Mouse (Mus musculus): ENCODE measurements at regions not wholly inside any gene's neighbourhood (a gene's known extent, or its start where the extent isn't known, plus 50 kb on each side); places are given as distances from the start of the nearest gene placed in this dataset.

DNA sequence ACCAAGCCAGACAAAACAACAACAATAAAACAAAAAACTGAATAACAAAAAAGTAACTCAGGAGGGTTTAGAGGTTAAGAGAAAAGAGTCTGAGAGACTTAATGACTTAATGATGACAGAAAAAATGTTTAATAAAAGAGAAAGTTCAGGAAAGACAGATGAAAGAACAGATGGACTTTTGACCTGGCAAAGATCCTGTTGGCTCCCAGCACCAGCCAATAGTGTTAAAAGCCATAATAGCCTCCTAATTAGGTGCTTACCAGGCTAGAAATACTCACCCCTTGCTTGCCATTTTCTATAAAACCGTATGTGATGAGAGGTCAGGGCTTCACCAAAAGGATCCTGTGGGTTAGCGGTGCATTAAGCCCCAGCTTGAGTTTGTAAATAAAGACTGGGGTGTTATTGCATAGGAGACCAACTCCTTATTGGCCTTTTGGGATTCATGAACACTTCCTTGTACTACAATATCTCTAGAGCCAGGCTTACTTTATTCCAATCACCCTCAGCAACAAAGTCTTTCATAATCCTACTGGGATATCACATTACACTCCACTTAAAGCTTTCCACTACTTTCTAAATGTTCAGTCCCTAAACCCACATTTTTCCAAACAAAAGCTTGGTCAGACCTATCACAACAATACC lies 282.1 kb upstream of the Rasa1 start:
- DNase-seq: no peak

DNA sequence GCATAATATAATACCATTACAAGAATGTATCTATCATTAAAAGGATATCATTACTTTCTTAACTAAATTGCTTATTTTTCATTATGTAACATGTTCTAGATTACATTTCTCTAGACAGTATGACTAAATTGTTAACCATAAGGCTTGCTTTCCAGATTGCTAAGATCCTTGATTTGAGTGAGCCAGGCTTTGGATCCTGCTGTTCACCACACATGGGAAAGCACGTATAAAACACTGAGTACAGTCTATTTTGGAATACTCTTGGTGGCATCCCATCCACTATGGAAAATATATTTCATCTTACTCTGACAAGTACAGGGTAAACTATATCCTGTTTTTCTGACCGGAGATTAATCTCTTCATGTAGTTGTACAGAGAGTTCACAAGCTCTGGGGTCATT lies 268.9 kb upstream of the Rasa1 start:
- DNase-seq: no peak

DNA sequence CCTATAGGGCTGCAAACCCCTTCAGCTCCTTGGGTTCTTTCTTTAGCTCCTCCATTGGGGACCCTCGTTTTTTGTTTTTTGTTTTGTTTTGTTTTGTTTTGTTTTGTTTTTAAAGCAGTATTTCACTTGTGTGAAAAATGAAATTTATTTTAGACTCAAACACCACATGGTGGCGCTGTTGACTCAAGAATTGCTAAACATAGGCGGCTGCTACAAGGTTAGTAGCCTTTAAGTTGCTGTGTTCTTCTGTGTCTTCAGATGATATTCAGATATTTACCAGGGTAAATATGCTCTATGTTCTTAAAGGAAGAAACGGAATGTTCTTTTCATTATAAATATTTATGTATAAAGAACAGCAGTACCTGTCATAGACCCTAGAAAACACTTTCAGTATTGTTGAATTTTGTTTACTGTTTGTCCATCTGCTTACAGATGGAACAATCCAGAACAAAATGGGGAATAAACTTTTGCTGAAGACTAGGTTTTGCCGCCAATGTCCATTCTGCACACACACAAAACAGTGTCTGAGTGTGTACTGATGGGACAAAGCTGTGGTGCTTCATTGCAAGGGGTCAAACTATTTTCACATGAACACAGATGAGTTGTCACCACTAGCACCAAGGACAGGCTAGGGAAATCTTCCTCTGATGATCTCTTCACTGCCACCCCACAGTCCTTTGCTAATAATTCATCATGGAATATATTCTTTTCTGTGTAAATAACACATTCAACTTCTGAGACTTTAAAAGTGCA lies 267.3 kb upstream of the Rasa1 start:
- DNase-seq: peak; percentile 70

DNA sequence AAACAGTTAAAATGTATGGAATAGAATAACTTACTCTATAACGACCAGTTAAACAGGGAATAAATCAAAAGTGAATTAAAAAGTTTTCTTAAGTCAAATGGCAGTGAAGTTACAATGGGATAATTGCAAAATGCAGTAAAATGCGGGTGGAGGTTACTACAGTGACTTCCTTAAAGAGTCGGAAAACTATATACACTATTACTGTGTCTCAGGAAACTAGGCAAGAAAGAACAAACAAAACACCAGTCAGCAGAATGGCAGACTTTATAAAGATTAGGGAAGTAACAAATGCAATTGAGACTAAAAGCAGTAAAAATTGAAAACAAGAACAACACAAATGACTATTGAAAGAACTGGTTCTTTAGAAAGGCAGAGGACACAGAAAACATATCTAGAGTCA lies 264.1 kb upstream of the Rasa1 start:
- DNase-seq: no peak

DNA sequence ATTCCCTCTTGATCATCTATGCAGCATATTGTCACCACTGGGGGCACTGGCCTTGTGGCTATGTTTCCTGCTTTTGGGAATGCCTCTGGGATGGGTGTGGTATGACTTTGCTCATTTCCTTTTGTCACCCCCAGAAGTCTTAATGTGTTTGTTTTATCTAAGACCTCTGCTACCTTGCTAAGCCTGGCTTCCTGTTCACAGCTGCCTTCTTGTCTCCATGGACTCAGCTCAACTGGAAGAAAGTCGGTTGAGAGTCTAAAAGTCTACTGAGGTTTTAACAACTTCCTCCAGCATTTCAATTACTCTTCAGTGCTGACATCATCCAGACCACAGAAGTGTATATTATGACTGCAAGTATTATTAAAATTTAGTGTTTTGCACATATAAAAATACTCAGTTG lies 220.7 kb upstream of the Rasa1 start:
- peak; percentile 47 for DNase-seq

DNA sequence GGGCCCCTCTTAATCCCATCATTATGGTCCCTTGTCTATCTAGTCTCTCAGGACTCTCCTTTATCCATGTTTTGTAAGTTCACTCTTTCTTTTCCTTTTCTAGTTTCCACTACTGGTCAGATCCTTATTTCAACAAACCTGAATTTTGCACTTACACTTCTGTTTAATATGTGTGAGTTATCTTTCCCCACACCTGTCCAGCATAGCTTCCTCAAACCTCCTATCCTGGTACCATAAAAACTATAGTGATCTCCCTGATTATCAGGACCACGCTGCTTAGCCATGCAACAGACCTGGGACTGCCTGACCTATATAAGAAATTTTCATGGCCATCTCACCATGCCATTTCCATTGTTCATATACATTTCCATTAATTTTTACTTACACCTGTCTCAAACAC lies 219.6 kb upstream of the Rasa1 start:
- no peak for DNase-seq

DNA sequence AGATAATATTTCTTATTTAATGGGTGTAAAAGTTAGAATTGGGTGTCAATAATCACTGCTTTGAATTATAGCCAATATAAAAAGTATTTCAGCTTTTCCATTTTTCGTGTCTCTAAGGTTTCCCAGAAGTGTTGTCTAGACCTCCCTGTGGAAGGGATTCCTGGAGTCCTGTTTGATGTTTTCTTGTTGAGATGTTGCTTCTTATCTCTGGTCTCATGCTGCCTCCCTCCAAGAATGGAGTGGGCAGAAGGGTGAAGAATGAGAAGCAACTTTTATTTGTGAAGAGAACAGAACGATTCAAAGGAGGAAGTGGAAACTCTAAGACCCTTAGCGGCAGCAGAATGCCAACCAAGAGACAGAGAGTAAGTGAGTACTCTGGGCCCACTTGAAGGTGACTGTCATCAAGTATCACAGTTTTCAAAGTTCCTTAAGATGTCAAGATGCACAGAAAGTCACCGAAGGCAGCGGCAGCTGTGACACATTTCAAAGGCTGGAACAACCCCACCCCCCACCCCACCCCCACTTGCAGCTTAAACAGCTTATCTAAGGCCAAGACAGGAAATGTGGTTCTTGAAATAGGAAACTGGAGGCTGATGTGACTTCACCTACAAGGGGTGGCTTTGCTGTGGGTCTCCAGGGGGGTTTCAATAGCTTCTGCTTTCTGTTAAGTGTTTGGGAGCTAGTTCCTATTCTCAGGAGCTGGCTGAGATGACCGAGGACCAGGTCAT lies 218.6 kb upstream of the Rasa1 start:
- DNase-seq: peak; percentile 67

DNA sequence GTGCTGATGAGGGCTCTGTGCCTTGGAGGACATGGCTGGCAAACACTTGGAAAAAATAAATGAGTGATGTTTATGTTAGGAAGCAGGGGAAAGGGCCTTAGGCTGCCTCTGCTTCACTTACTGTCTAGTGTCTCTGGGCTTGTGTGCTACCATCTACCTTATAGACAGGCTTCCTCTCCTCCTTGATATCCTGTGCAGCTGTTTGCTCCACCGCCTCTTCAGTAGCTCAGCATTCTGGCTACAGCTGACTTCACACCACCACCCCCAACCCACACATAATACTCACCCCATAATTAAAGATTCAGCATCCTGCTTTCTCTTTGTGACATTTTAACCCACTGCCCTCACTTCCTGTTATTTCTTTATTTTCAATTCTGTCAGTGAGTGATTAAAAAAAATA lies 217.9 kb upstream of the Rasa1 start:
- peak; percentile 71 for DNase-seq

DNA sequence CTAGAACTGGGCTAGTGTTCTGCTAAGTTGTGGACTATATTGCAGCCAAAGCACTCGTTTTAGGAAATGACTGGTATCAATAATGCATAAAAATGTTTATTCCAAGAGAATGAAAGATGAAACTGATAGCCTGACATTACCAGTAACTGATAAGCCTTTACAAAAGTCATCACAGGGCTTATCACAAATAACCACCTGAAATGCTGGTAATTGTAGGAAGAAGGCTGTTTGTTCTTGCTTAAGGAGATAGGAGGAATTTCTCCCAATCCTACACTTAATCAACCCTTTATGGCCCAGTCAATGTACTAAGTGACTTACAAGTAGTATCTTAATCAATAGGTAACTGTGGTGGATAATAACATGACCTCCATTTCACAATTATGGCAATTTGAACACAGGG lies 217.1 kb upstream of the Rasa1 start:
- no peak for DNase-seq

DNA sequence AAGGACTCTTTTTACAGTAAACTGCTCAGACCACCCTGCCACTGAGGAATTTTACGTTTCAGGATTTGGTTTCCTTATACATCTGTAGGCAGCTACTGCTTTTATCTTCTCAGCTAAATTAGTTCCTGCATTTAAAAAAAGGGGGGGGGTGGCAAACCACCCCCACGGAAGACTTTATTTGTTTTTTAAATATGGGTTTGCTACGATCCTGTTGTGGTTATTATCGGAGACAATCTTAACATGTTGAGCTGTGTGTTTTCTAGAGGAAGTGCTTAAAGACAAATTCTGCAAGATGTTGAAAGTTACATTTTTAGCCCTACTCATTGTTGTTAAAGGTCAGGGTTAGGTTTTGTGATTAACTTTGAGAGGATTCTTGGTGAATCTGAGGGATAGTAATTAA lies 216.1 kb upstream of the Rasa1 start:
- DNase-seq: peak; percentile 26

DNA sequence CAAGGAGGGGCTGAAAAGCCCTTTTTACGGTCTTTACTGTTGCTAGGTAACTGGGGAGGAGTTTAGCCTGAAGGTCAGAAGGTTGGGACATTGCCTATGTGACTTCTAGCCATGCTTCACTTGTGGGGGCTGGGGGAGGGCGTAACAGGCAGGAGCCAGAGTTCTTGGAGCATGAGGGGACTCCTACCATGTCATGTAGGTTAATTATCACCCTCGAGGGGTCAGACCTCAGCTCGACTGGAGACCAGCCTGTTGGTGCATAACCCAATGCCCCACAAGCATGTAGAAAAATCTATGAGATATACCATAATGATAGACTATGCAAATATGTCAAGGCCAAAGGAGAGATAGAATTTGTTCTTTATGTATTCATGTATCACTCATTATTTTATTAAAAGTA lies 215.1 kb upstream of the Rasa1 start:
- no peak for DNase-seq

DNA sequence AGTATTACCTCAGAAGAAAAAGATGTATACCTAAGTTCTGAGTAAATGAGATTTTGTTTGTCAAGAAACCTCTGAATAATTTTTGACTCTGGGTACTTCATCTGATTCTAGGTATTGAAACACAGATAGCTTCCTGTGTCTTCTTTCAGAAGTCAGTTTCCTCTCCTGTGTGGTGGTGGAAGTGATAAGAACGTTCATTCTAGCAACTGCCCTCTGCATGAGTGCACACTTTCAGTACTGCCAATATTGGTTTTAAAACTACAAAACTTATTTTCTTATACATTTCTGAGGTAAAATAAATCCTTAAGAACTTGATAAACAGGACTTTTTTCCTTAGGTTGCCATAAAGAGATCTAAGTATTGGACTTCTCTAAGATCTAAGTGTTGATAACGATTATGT lies 209.8 kb upstream of the Rasa1 start:
- DNase-seq: no peak

DNA sequence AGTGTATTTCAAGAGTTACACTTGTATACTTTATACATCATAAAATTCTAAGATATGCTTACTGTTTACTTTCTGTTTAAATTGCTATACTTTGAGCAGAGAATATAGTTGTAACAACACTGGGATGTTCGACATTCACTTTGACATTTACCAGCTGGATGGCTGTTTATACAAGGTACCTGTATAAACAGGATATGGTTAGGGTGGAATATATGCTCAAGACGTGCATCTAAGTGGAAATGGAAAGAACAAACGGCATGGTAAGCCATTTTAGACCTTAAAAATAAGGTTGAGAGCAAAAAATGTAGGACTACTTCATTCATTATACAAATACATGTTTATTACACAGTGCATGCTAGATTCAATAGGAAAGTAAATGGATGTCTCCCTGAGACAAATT lies 195.9 kb upstream of the Rasa1 start:
- DNase-seq: no peak

DNA sequence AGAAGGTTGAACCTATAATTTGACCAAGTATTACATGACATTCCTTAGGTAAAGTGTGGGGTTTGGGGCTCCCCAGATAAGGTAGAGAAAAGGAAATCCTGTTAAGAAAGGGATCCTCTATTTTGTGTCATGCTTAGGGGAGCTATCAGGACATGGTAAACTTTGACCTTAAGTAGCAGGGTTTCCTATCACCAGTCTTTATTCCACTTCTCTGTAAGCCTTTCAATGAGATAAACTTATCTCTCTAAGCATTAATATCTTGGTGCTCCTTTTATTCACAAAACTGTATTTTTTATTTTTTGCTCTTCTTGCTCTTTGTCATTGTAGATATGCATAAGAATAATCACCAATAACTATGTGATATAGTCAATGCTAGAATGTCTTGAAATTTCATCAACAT lies 194.4 kb upstream of the Rasa1 start:
- no peak for DNase-seq

DNA sequence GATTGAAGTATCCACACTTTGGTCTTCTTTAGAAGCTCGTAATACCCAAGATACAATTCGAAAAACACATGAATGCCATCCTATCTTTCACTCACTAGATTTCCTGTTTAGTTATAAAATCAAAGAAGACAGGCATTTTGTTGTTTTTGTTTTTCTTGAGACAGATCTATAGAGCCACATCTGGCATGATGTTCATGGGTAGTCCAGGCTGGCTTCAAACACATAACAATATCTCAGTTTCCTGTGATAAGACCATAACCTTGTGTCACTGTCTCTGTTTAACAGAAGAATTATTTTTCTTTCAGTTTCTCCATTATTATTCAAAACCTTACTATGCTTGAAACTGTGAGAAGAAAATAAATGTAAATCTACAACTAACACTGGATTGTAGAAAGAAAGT lies 190.5 kb upstream of the Rasa1 start:
- DNase-seq: no peak

DNA sequence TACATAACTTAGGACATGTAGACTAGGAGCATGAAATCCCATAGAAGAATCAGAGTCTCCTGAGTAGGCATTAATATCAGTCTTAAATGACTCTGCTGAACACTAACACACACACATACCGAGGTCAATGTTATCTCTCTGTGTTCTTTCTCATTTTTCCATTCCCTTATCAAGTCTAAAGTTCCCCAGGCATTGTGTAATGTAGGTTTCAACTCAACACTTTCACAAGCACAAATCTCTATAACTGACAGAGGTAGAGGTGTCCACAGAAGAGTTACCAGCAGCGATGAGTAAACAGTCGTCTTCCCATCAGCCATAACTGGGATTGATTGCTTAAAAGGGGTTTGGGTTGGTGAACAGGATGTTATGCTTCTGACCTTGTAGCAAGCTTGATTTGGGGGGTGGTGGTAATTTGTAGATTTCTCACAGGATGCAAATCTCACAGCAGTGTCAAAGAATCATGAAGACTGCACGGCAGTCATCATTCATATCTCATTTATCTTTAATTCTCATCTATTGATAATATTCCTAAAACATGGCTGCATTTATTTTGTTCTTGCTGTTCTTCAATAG lies 187.4 kb upstream of the Rasa1 start:
- DNase-seq: no peak

DNA sequence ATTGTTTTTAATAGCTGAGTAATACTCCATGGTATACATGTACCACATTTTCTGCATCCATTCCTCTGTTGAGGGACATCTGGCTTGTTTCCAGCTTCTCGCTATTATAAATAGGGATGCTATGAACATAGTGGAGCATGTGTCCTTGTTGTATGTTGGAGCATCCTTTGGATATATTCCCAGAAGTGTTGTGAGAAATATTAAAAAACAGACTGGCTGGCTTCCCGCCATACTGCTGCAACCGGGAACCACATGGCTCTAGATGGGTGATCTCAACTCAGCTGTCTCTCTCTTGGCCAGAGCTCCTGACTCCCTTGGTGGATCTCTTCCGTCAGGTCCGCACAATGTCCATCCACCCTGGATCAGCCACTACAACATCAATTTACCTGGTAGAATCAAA lies 182.4 kb upstream of the Rasa1 start:
- no peak for DNase-seq

DNA sequence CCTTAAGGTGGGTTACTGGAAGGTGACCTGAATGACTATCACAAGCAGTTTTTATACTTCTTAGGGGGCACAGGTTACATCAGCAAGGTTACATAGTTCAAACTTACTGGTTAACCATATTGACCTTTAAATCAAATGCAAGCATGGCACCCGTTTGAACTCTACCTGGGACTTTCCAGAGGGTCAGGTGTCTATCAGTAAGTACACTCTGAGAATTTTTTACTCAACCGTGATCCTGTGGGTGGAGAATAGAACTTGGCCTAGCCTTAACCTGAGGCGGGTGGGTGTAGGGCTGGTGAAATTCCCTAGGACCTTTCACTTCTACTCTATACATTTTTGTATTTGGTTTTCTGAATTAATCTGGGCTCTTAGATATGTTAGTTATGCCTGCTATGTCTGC lies 170.5 kb upstream of the Rasa1 start:
- no peak for DNase-seq

DNA sequence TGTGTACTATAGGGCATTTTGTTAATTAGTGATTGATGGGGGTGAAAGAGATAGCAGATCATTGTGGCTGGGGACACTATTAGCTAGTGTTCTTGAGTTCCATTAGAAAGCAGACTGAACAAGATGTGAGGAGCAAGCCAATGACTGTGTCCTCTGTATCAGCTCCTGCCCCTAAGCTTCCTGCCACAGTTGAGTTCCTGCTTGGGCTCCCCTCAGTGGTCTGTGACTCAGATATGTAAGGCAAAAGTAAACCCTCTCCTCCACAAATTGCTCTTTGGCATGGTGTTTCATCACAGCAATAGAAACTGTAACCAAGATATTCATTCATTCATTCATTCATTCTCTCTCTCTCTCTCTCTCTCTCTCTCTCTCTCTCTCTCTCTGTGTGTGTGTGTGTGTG lies 169.7 kb upstream of the Rasa1 start:
- no peak for DNase-seq

DNA sequence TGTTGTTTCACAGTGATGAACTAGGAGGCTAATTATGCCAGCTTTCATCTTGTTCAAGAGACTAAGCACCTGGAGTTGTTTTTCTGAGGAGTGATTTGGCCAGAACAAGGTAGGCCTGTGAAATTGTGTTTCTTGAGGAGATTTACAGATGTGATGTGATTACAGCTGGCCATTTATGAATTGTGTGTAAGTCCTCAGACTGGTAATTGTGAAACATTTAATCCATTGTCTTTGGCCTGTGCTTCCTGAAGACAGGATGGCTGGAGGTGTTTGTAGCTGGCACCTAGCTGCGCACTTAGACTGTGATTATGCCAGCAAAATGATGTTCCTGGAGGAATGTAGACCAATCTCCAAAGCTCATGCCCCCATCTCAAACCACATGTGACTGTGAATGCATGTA lies 150.7 kb upstream of the Rasa1 start:
- no peak for DNase-seq

DNA sequence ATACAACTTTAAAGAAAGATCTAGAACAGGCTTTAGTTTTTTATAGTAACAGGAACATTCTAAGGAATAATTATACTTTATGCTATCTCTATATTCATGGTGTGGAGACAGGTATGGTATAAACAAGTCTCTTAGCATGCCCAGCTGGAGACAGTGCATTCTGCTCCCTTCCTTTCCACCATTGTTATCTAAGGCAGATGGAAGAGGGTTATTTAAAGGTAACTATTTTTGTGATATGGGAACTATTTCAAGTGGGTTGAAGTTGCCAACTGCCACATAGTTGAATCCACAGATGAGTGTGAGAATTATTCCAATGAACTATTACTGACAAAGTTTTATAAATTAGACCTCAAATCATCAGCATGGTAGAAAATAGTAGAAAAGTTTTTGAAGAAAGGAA lies 148.9 kb upstream of the Rasa1 start:
- DNase-seq: no peak

DNA sequence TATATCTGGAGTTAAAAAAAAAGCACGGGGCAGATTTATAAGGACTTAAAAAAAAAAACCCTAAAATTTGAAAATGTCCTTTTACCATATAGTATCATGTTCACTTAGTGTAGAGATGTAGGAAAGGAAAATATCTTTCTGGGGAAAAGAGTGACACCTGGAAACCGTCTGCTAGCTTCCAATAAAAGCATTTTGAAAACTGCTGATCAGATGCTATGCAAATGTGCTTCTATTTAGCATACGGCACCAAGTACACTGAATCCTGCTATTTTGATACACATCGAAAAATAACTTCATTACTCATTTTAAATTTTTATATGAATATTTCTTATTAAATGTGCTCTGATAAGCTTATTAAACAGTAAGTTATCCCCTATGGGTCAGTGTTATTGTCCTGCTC lies 148.1 kb upstream of the Rasa1 start:
- DNase-seq: no peak

DNA sequence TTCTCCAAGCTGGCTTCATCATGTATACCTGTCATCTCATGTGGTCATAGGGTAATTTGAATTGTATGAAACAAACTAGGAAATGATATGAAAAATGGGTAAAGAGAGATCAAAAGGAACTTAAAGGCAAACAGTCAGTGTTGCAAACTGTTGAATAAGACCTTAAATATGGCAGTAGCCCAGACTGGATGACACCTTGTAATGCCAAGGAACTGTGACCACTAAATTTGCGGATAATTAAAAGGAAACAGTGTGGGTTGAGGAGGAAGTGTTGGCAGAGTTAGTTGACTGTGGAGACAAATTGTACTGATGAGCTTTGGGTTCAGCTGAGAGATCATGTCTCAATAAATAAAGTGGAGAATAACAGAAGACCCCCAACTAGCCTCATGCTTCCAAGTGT lies 147.3 kb upstream of the Rasa1 start:
- no peak for DNase-seq

DNA sequence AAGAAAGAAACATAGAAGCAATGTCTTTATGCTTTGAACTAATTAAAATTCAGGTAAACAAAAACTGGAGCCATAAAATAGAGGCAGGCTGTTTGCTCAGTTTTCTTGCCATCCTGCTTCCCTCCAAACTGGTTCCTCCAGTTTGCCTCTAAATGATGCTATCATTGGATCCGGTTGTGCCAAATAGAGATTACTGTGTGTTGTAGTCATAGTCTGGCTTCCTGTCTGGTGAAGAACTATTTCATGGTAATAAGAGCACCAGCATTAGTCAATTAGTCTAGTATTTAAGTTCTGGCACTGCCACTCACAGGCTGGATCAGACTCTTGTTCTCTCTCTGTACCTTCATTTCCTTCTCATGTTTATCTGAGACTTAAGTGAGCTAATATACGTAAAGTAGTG lies 141.9 kb upstream of the Rasa1 start:
- no peak for DNase-seq
